Mouse (Mus musculus) layer of hippocampus, adult 2 months (tissue): ENCODE data around the gene Strc. TPM values are rescaled to one million over a fixed set of nuclear protein-coding genes. Genes with fewer than 3 reads are reported as not detected.

Source experiments
- DNase-seq, 2 experiments: peaks; one replicate each; pipeline ENCODE4 v3.0.0; 2022; ENCODE audit warnings: low spot score in 2 of 2
- H3K27ac ChIP-seq: fragments of 200-600 bp; 2 replicates; pipeline ENCODE4 v1.8.1; 2022
- H3K4me3 ChIP-seq: fragments of 200-600 bp; 2 replicates; pipeline ENCODE4 v1.8.1; 2022; ENCODE audit warnings: mild to moderate bottlenecking
- CTCF ChIP-seq: fragments of 200-600 bp; conservative IDR thresholded peaks from 2 replicates; pipeline ENCODE4 v1.8.1; 2022; ENCODE audit warnings: antibody characterized with exemption, mild to moderate bottlenecking, moderate library complexity
- total RNA-seq, 2 experiments: library from RNA; stranded (reverse); gene quantifications; 2 replicates each; pipeline ENCODE4 v1.2.3; 2021

Strc gene
- total RNA-seq, 2 experiments from 2014 or later, result 0.46 to 0.69 TPM

DNA sequence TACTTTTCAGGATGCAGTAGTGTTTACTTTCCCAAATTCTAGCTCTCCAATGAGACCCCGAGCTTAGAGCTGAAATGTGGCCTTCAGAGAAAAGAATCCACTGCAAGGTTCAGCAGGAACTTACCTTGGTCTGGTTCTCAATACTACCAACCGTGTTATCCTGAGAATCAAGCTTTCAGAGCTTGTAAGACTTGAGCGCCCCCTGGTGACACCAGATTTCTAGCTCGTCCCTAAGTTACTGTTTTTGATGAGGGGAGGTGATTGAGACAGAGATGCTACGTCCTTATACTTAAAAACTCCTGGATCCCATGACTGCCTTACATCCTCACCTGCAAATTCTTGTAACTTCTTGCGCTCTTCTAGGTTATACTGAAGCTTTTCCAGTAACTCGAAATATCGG is 9.7 kb upstream of the Strc start:
- H3K27ac ChIP-seq, result no peak overlapping the region
- peak; percentile 88 for TF ChIP-seq CTCF
- H3K4me3 ChIP-seq, result no peak overlapping the region
- DNase-seq, result peak; percentile 77 to 91

DNA sequence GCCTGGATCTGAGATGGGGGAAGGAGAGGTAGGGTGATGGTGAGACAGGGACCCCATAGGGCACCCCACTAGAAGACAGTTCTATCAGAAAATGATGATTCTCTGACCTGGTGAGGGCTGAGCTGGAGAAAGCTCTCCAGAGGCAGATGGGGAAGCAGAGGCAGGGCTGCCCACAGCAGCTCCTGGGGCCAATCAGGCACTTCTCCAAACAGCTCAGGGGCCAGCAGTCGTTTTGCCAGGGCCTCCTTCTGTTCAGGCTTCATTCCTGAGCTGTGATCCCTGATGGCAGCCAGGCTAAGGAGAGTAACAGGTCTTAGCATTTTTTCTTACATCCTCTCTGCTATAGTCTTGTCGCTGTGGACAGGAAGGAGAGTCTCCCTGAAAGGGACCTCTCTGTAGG is 12.2 kb downstream of the Strc start:
- no peak overlapping the region for H3K27ac ChIP-seq
- H3K4me3 ChIP-seq, result no peak overlapping the region
- no peak for TF ChIP-seq CTCF
- DNase-seq, result no peak

DNA sequence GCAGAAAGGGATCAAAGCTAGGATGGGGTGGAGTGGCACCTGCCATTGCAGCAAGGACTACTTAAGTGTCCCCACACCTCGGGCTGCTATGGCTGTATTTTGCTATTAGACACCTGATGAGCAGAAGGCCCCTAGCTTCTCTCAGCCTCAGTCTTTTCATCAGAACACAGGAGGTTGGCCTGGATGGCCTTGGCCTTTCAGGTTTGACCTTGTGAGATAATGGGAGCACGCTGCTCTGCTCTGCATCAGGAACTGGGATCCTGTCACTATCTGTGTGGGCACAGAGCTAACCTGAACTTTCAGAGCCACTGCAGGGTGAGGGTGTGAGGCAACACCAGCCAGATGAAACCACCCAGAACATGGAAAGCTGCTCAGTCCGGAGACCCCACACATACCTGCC is 14.7 kb downstream of the Strc start:
- no peak for DNase-seq
- no peak overlapping the region for H3K4me3 ChIP-seq
- H3K27ac ChIP-seq, result no peak overlapping the region
- no peak for TF ChIP-seq CTCF

- no peak overlapping the region for H3K4me3 ChIP-seq
- TF ChIP-seq CTCF, result no peak
- DNase-seq, result no peak
- H3K27ac ChIP-seq, result no peak overlapping the region
These were observed 16.0 kb downstream of the Strc start for GRCm38 (mm10) chr2:121370921-121371320.

DNA sequence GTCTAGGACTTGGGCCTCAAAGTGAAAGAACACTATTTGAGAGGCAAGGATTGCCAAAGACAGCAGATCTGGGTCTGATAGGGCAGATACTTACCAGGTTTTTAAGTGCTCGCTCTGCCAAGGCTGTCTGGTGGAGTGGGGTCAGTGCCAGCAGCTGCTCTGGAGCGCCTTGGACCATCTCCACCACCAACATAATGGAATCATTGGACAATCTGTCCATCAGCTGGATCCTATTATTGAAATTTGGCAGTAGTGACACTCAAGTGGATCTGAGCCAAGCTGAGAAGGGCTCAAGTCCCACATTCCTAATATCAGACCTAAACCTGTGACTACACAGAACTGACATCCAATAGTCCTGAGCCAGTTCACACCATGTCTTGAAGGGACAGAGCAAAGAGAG is 18.1 kb downstream of the Strc start:
- Histone ChIP-seq H3K4me3 (no peak overlapping the region), H3K27ac (no peak overlapping the region)
- DNase-seq, result no peak
- no peak for TF ChIP-seq CTCF

- DNase-seq, result no peak
- no peak overlapping the region for H3K4me3 ChIP-seq
- no peak for TF ChIP-seq CTCF
- H3K27ac ChIP-seq, result no peak overlapping the region; the same call in 1 of the 2 replicates
These were observed 23.3 kb downstream of the Strc start for GRCm38 (mm10) chr2:121363656-121364055.

DNA sequence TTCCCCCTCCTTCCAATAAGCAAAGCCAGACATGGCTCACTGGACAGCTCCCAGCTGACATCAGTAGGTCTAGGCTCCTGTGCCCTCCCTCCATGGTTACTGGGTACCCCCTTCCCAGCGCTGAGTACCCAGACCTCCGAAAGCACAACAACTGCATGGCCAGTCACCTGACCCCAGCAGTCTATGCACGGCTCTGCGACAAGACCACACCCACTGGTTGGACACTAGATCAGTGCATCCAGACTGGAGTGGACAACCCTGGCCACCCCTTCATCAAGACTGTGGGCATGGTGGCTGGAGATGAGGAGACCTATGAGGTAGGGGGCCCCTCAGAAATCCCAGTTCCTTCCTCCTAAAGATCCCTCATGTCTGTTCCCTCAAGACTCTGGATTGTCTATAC is 27.5 kb downstream of the Strc start:
- no peak for DNase-seq
- TF ChIP-seq CTCF, result no peak
- Histone ChIP-seq H3K4me3 (peak overlapping the region; percentile 65), H3K27ac (peak overlapping the region; percentile 91; the same call in 1 of the 2 replicates)

DNA sequence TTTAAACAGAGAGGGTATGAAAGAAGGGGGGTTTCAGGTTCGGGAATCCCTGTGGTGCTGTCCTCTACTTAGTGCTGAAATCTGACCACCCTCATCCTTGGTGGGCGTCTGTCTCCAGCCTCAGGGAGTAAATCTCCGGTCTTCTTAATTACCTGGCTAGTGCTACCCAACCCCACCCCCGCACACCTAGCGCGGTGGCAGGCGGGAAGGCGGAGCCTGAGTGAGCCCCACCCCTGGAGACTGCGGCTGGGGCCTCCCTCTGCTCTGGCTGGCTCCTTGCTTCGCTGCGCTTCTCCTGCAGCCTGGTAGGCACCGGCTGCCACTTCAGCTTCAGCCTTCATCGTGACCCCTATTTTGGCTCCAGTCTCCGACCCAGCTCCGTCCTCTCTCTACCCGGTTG is 28.6 kb downstream of the Strc start:
- peak; percentile 84 to 89 for DNase-seq
- H3K27ac ChIP-seq, result peak overlapping the region; percentile 91
- TF ChIP-seq CTCF, result no peak
- peak overlapping the region; percentile 65 for H3K4me3 ChIP-seq

DNA sequence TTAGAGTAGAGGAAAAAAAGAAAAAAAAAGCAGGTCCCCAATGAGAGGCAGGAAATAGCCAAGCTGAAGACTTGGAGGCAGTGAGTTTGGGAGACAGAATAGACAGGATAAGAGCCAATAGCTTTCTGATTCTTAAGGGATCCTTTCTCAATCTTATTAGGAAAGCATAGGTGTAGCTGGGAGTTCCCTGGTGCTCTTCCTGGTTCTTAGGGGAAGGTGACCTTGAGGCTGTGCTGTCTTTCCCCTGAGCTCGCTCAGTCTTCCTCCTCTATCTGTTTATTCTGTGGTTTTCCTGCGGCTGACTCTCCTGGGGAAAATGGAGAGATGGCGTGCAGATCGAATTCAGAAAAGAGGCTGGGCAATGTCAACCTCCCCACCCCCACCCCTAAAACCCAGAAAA is 29.0 kb downstream of the Strc start:
- DNase-seq, result no peak
- peak overlapping the region; percentile 65 for H3K4me3 ChIP-seq
- peak overlapping the region; percentile 91 for H3K27ac ChIP-seq
- TF ChIP-seq CTCF, result no peak

DNA sequence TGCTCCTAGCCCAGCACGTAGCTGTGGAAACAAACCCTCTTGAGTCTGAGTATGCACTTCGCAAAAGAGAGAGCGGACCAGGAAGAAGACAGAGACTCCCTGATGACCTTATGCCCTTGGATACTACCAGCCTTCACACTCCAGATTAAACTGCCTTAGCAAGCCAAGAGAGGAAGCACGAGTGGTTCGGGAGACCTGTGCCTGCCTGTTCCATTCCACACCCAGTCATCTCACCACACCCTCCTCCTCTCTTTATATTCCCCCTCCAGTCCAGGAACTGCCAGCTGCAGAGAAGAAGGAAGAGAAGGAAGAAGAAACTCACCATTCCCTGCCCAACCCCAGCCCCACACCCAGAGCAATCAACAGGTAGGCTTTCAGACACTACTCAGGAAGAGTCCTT is 29.5 kb downstream of the Strc start, which contains the start of gene Ckmt1:
Gene Ckmt1, plus strand, starts transcription at position 221 of the 400 bp plus-strand sequence.
- TF ChIP-seq CTCF, result no peak
- Histone ChIP-seq H3K27ac (peak within 1 kb of the TSS; percentile 91), H3K4me3 (peak within 1 kb of the TSS; percentile 65)
- DNase-seq, result no peak

DNA sequence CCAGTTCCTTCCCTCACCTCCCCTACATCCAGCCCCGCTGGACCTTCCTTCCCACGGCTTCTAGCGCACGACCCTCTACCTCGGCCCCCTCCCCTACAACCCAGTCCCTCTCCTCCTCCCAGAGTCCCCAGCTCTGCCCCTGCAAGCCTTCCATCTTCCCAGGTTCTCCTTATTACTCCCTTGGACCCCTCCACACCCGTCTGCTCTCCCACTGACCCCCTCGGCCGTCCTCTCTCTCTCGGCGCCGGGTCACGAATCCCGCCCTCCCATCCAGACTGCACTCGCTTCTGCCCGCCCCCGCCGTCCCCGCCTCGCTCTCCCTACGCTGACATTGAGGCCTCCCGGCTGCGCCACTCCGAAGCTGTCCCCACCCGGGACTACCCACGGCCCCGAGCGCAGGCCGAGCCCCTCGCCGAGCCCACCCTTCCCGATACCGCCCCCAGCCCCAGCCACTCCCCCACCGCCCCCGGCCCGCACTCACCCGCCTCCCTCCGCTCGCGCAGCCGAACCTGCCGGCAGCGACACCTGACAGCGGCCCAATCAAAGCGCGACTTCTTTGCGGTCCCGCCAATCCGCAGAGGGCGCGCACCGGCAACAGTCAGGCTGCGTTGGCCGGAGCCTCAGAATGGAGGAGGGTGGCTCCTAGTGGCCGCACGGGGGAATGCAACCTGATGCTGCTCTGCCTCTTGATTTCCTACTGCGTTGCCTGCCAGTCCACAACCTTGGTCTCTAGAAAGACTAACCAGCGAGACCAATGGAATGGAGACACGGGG is 32.0 kb downstream of the Strc start, which contains the start of gene Ppip5k1:
Gene Ppip5k1, minus strand, starts transcription at position 577 of the 773 bp plus-strand sequence.
- peak; percentile 97 to 98 for DNase-seq
- peak within 1 kb of the TSS; percentile 93 for H3K27ac ChIP-seq
- peak within 1 kb of the TSS; percentile 84 for H3K4me3 ChIP-seq
- peak; percentile 89 for TF ChIP-seq CTCF

DNA sequence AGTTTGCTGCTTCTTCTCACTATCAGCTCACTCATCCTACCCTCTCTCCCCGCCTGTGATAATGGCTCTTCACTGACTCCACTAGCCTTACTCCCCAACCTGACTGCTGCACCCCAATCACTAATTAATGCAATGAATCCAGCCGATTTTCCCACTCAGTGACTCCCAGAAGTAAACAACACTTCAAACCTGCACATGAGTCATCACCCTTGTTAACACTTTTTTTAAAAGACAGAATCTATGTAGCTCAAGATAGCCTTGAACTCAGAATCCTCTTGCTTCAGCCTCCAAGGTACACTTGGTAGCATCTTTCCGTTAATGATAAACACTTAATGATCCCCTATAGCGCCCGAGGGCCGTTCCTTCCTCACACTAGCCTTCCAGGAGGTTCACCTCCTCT is 32.6 kb downstream of the Strc start:
- H3K4me3 ChIP-seq, result peak overlapping the region; percentile 84
- TF ChIP-seq CTCF, result no peak
- DNase-seq, result no peak
- peak overlapping the region; percentile 93 for H3K27ac ChIP-seq

- H3K4me3 ChIP-seq, result no peak overlapping the region
These were observed 33.8 kb downstream of the Strc start for GRCm38 (mm10) chr2:121353156-121353555.

DNA sequence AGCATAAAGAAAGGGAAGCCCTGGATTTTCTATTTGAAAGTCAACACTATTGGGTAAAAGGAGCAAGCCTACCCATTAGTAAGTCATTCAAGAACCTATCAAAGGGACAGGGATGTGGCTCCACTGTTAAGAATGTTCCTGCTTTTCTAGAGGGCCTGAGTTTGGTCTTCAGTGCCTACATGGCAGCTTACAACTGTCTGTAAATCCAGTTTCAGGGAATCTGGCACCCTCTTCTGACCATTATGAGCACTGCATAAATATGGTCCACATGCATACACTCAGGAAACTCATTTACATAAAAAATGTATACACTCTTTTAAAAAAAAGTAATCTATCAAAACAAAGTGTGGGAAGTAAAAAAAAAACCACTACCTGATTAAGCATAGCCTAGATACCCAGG is 47.9 kb downstream of the Strc start:
- no peak for DNase-seq
- TF ChIP-seq CTCF, result peak; percentile 65

More at GRCm38 (mm10) chr2:121353156-121353555, 33.8 kb downstream of the Strc start:
- no peak overlapping the region for H3K27ac ChIP-seq
- TF ChIP-seq CTCF, result no peak
- no peak for DNase-seq

More for the DNA sequence above, 47.9 kb downstream of the Strc start:
- no peak overlapping the region for H3K4me3 ChIP-seq
- no peak overlapping the region for H3K27ac ChIP-seq
